Mouse (Mus musculus) embryonic facial prominence, embryonic 10.5 days (tissue): Measurements from ENCODE around the gene Sprr3. TPM values are rescaled to one million over a fixed set of nuclear protein-coding genes. Genes with fewer than 3 reads are reported as not detected.

ENCODE experiments used
- DNase-seq: peaks from one replicate; pipeline ENCODE4 v3.0.0-alpha.2; 2017; ENCODE audit warnings: low spot score
- H3K27ac ChIP-seq: fragments of 300-500 bp; sonication (generic); replicated peaks from 2 replicates; pipeline ENCODE4 v1.5.1; 2016; ENCODE audit warnings: mild to moderate bottlenecking
- H3K27me3 ChIP-seq: fragments of 300-500 bp; sonication (generic); replicated peaks from 2 replicates; pipeline ENCODE4 v1.6.1; 2016; ENCODE audit warnings: low read depth, mild to moderate bottlenecking; ENCODE audit not compliant: poor library complexity, severe bottlenecking
- H3K36me3 ChIP-seq: fragments of 300-500 bp; sonication (generic); replicated peaks from 2 replicates; pipeline ENCODE4 v1.6.1; 2016; ENCODE audit warnings: mild to moderate bottlenecking, moderate library complexity
- H3K4me1 ChIP-seq: fragments of 300-500 bp; sonication (generic); 2 replicates; pipeline ENCODE4 v1.6.1; 2016
- H3K4me3 ChIP-seq: fragments of 300-500 bp; sonication (generic); 2 replicates; pipeline ENCODE4 v1.5.1; 2016; ENCODE audit warnings: mild to moderate bottlenecking, moderate library complexity
- H3K9me3 ChIP-seq: fragments of 300-500 bp; sonication (generic); 2 replicates; pipeline ENCODE4 v1.6.1; 2016; ENCODE audit warnings: mild to moderate bottlenecking
- WGBS: fragments of 180-500 bp; shearing (Covaris S2); methylation state at CpG from one replicate; pipeline ENCODE4 v1.1.7; 2016; 5-methylcytosine and 5-hydroxymethylcytosine counted together
- polyA plus RNA-seq: library from polyadenylated mRNA; unstranded; fragments of >200 nt; fragmentation: Nextera tagmentation; extraction: Ambion mirVana; gene quantifications from 2 replicates; pipeline ENCODE4 v1.2.1, GENCODE M21; 2016

Sprr3 gene
- polyA plus RNA-seq, 1 experiment from 2014 or later = not detected

DNA sequence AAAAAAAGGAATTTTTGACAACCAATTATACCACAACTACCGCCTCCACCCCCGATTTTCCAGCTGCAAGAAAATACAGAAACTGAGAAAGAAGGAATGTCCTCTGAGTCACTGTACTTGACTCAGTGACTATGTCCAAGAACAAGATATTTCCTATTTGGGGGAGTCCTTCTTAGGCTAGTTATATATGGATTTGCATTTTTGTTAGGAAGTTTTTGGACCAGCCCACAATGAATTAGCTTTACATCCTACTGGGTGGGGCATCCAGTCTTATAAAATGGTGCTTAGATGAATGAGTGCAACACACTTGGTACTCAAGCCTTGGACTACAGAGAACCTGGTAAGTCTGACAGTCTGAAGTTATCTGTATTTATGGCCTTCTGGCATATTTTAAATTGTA lies 26.2 kb downstream of the Sprr3 start, which contains the start of gene Sprr2k:
Gene Sprr2k, plus strand, starts transcription at position 301 of the 400 bp plus-strand sequence.
- H3K27ac ChIP-seq = no peak within 1 kb of the TSS
- no peaks in the 10 kb centered on the region for H3K4me1 ChIP-seq
- H3K9me3 ChIP-seq = 0 out of 2 replicates have a peak, but pooled peaks cover 3% of the 10 kb centered on the region
- H3K4me3 ChIP-seq = no peak within 1 kb of the TSS
- no peak for DNase-seq
- 89% methylated on average over 2 of the region's 2 CpGs for WGBS
- no peaks in the 10 kb centered on the region for H3K36me3 ChIP-seq
- H3K27me3 ChIP-seq = no peaks in the 10 kb centered on the region

- WGBS = 91% methylated on average over 6 of the region's 6 CpGs
- Histone ChIP-seq H3K4me1 (no peaks in the 10 kb centered on the region), H3K27ac (no peak within 1 kb of the TSS), H3K27me3 (no peaks in the 10 kb centered on the region), H3K9me3 (0 out of 2 replicates have a peak, but pooled peaks cover 3% of the 10 kb centered on the region), H3K36me3 (no peaks in the 10 kb centered on the region), H3K4me3 (no peak within 1 kb of the TSS)
- no peak for DNase-seq
These were observed 29.2 kb downstream of the Sprr3 start, which contains the start of gene Gm9774 for GRCm38 (mm10) chr3:92429323-92429722. Gene Gm9774 (minus strand): TSS chr3:92429423.

DNA sequence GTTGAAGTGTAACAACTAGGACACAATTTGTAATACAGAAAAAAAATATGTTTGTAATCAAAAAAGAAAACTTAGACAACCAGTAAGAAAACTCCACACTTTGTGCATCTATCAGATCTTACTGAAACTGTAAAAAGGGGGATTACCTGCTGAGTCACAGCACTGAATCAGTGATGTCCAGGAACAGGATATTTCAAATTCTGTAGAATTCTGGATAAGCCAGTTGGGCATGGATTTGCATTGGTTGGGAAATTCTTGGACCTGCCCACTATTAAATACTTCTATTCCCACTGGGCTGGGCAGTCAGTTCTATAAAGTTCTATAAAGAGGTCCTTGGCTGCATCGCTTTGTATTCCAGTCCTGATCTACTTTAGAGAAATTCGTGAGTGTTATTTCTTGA lies 40.7 kb downstream of the Sprr3 start, which contains the start of gene Sprr2j-ps:
Gene Sprr2j-ps, plus strand, starts transcription at position 301 of the 400 bp plus-strand sequence.
- DNase-seq = no peak
- H3K36me3 ChIP-seq = no peaks in the 10 kb centered on the region
- H3K27ac ChIP-seq = no peak within 1 kb of the TSS
- WGBS = 91% methylated on average over 2 of the region's 2 CpGs
- no peaks in the 10 kb centered on the region for H3K4me1 ChIP-seq
- no peaks in the 10 kb centered on the region for H3K9me3 ChIP-seq
- H3K27me3 ChIP-seq = no peaks in the 10 kb centered on the region
- H3K4me3 ChIP-seq = no peak within 1 kb of the TSS

GRCm38 (mm10) chr3:92407691-92408090 lies 50.8 kb downstream of the Sprr3 start, which contains the start of gene Sprr2i:
Gene Sprr2i (plus strand): TSS chr3:92407991.
- Histone ChIP-seq H3K27me3 (no peaks in the 10 kb centered on the region), H3K9me3 (no peaks in the 10 kb centered on the region), H3K4me1 (no peaks in the 10 kb centered on the region), H3K4me3 (no peak within 1 kb of the TSS), H3K27ac (no peak within 1 kb of the TSS), H3K36me3 (no peaks in the 10 kb centered on the region)
- 89% methylated on average over 2 of the region's 2 CpGs for WGBS
- no peak for DNase-seq

Other genes starting within 250 kb of the Sprr3 start
- gene Sprr2a1, start 242.9 kb downstream of the Sprr3 start, polyA plus RNA-seq = not detected in 2 replicates
- gene Sprr2a2, start 242.8 kb downstream of the Sprr3 start, polyA plus RNA-seq = not detected in 2 replicates
- gene Sprr2a3, start 173.3 kb downstream of the Sprr3 start, polyA plus RNA-seq = not detected in 2 replicates
- not detected in 2 replicates for gene Sprr2b, start 142.1 kb downstream of the Sprr3 start, polyA plus RNA-seq
- gene Sprr2d, start 119.6 kb downstream of the Sprr3 start, polyA plus RNA-seq = not detected in 2 replicates
- not detected in 2 replicates for gene Sprr2e, start 106.6 kb downstream of the Sprr3 start, polyA plus RNA-seq
- not detected in 2 replicates for gene Sprr2f, start 93.5 kb downstream of the Sprr3 start, polyA plus RNA-seq
- gene Sprr2h, start 73.0 kb downstream of the Sprr3 start, polyA plus RNA-seq = not detected in 2 replicates
- not detected in 2 replicates for gene Sprr2i, start 50.7 kb downstream of the Sprr3 start, polyA plus RNA-seq
- not detected in 2 replicates for gene Sprr2j-ps, start 40.6 kb downstream of the Sprr3 start, polyA plus RNA-seq
- 10.3 and 10.6 TPM in 2 replicates for gene Gm9774, start 29.3 kb downstream of the Sprr3 start, polyA plus RNA-seq
- not detected in 2 replicates for gene Sprr2k, start 26.1 kb downstream of the Sprr3 start, polyA plus RNA-seq
- gene Sprr1b, start 19.9 kb downstream of the Sprr3 start, polyA plus RNA-seq = not detected in 2 replicates
- not detected in 2 replicates for gene Sprr1a, start 27.2 kb upstream of the Sprr3 start, polyA plus RNA-seq
- gene Sprr4, start 41.8 kb upstream of the Sprr3 start, polyA plus RNA-seq = not detected in 2 replicates
- not detected in 2 replicates for gene 2310046K23Rik, start 75.8 kb upstream of the Sprr3 start, polyA plus RNA-seq
- gene Ivl, start 115.0 kb upstream of the Sprr3 start, polyA plus RNA-seq = not detected in 2 replicates
- gene Smcp, start 130.3 kb upstream of the Sprr3 start, polyA plus RNA-seq = not detected in 2 replicates
- not detected in 2 replicates for gene 2210017I01Rik, start 148.8 kb upstream of the Sprr3 start, polyA plus RNA-seq
- gene Lce6a, start 162.9 kb upstream of the Sprr3 start, polyA plus RNA-seq = not detected in 2 replicates
- not detected in 2 replicates for gene Lce1a1, start 189.6 kb upstream of the Sprr3 start, polyA plus RNA-seq
- not detected in 2 replicates for gene Lce1b, start 198.2 kb upstream of the Sprr3 start, polyA plus RNA-seq
- gene Lce1a2, start 211.6 kb upstream of the Sprr3 start, polyA plus RNA-seq = not detected in 2 replicates
- gene Lce1c, start 220.5 kb upstream of the Sprr3 start, polyA plus RNA-seq = not detected in 2 replicates
- gene Lce1d, start 228.5 kb upstream of the Sprr3 start, polyA plus RNA-seq = not detected in 2 replicates